ENCODE assay signal across 14 mouse cellular contexts in the genomic region with DNA sequence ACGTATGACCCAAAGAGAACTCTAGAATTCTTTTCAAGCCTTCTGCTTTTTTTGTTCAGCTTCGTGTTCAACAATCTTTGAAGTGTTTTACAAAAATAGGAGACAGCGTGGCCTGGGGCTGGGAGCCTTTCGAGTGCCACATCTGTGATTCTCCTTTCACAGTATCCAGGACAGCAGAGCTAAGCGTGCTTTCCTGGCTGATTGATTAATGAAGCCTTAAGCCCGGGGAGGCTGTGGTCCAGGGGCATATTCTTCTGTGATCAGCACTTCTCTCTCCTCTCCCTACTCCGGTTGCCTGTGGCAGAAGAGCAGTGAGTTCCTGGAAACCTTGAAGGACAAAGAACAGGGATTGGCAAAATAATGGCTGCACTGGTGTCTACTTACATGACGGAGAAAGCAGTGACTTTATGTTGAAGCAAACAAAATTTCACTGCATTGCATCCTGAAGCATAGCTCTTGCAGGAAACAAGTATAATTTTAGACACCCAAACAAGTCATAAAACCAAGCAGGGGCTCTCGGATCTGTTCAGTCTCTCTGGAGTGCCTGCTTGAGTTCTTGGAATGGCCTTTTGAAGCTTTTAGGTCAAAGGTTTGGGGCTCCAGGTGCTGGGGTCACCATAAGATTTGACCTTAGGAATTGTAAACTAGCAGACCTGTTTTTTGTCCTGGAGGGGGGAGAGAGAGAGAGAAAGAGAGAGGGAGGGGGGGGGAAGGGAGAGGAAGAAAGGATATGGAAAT. TPM values are rescaled to one million over a fixed set of nuclear protein-coding genes. Genes with fewer than 3 reads are reported as not detected.
DNase-seq lines count a peak whose midpoint lies in the region; ATAC-seq and TF ChIP-seq lines count a peak whose summit lies in the region.
"Had no signal": no experiment of that assay in that cellular context is flagged by ENCODE, and none has a peak within 500 bp of the region (broad histone marks: within the 10 kb centered on the region; RNA-seq: fewer than 3 reads in every experiment).

No protein-coding gene starts in this region.

- H3K9me3 ChIP-seq in liver, embryonic 12.5 days (replicated peaks) = no peaks in the 10 kb centered on the region
- H3K9me3 ChIP-seq in liver, postnatal 0 days (ENCODE audit: low read length) = no peaks in the 10 kb centered on the region

- H3K4me1 ChIP-seq in liver, embryonic 12.5 days = peaks cover 52% of the 10 kb centered on the region
- peaks cover 13% of the 10 kb centered on the region for H3K4me1 ChIP-seq in liver, postnatal 0 days (ENCODE audit: insufficient read depth)

- no peak overlapping the region for H3K4me3 ChIP-seq in liver, embryonic 12.5 days
- H3K4me3 ChIP-seq in liver, postnatal 0 days (ENCODE audit: low read depth, low read length) = no peak overlapping the region

- no peak for TF ChIP-seq CTCF in liver, postnatal 0 days (IDR thresholded peaks at IDR 0.05; ENCODE audit: low read depth)

- TF ChIP-seq EP300 in liver, postnatal 0 days (IDR thresholded peaks at IDR 0.05; ENCODE audit: low read depth) = no peak

- no peaks in the 10 kb centered on the region for H3K36me3 ChIP-seq in liver, embryonic 12.5 days
- no peaks in the 10 kb centered on the region for H3K36me3 ChIP-seq in liver, postnatal 0 days (replicated peaks; ENCODE audit: insufficient read depth, low read length)

- peak; percentile 26 to 46 for DNase-seq in gastrocnemius, adult 8-10 months (ENCODE audit: low spot score in 2 of 2)
- no peak for DNase-seq in gastrocnemius, adult 18-20 months (ENCODE audit: low spot score)
- DNase-seq in liver, postnatal 0 days = no peak
- peak; percentile 33 for DNase-seq in hindlimb bud, embryonic 11.5 days (ENCODE audit: extremely low spot score, low read depth, low spot score)
- DNase-seq in skeletal muscle tissue, adult 2 months (ENCODE audit: low read depth, low spot score) = peak; percentile 74
- no peak for DNase-seq in frontal cortex, postnatal 10 days (ENCODE audit: low spot score in 2 of 2)
- DNase-seq: B cell, adult 2 months; cerebellum, adult 11 months; lung, embryonic 14.5 days had no signal

- no peaks in the 10 kb centered on the region for H3K27me3 ChIP-seq in liver, embryonic 12.5 days (replicated peaks)
- H3K27me3 ChIP-seq in liver, postnatal 0 days (ENCODE audit: insufficient read depth, low read length) = no peaks in the 10 kb centered on the region

- ATAC-seq in liver, embryonic 12.5 days = no peak
- no peak for ATAC-seq in liver, postnatal 0 days
- no peak for ATAC-seq in activated CD4-positive, CD25-positive, alpha-beta regulatory T cell, adult 4 months
- ATAC-seq: inflammation-experienced regulatory T-cells, adult 6 months had no signal

- WGBS in liver, embryonic 12.5 days (ENCODE audit: insufficient replicate concordance) = 62% methylated on average over 9 of the region's 9 CpGs
- 62% methylated on average over 9 of the region's 9 CpGs for WGBS in liver, postnatal 0 days (ENCODE audit: insufficient replicate concordance)

- H3K27ac ChIP-seq in liver, embryonic 12.5 days = peak overlapping the region; percentile 72
- no peak overlapping the region for H3K27ac ChIP-seq in liver, postnatal 0 days (ENCODE audit: low read depth)

- H3K4me2 ChIP-seq in liver, embryonic 12.5 days = 0 out of 2 replicates have a peak overlapping the region, but pooled peaks have one; percentile 6
- H3K4me2 ChIP-seq in liver, postnatal 0 days (ENCODE audit: low read depth, low read length) = no peak overlapping the region
- H3K4me2 ChIP-seq: lung, embryonic 14.5 days had no signal

- H3K9ac ChIP-seq in liver, embryonic 12.5 days = no peak overlapping the region
- H3K9ac ChIP-seq in liver, postnatal 0 days (replicated peaks) = no peak overlapping the region
- H3K9ac ChIP-seq: lung, embryonic 14.5 days had no signal

RNA-seq across cellular contexts. Expression of a gene that starts 30.4 kb away (rescaled TPM):
- total RNA-seq in gastrocnemius, adult 8-10 months (2022) = not detected
- not detected for total RNA-seq in gastrocnemius, adult 18-20 months (2021)
- polyA plus RNA-seq in liver, embryonic 12.5 days (2016; fragmentation: Nextera tagmentation; extraction: Ambion mirVana) = not detected in 2 replicates
- polyA plus RNA-seq in liver, postnatal 0 days (2015; fragmentation: Nextera tagmentation; extraction: Ambion mirVana) = not detected in 2 replicates
- polyA plus RNA-seq in activated CD4-positive, CD25-positive, alpha-beta regulatory T cell, adult 4 months (2017; shearing (Covaris generic)) = not detected
- total RNA-seq: adrenal gland, adult 18-20 months had no signal
- polyA plus RNA-seq: embryonic facial prominence, embryonic 11.5 days; inflammation-experienced regulatory T-cells, adult 6 months; lung, embryonic 14.5 days had no signal

Comparison
In these comparisons a context has a peak if more than half of its experiments do, and no peak if none do; other contexts are left out.
1. DNase-seq: peak in gastrocnemius, adult 8-10 months (2 of 2), hindlimb bud, embryonic 11.5 days (single experiment) and skeletal muscle tissue, adult 2 months (single experiment); none in gastrocnemius, adult 18-20 months (single experiment), liver, postnatal 0 days (single experiment) and frontal cortex, postnatal 10 days (0 of 2).